Mouse (Mus musculus) heart, adult 11 months (tissue): ENCODE results near the gene Gp1bb.
A peak's percentile ranks its signal among the peaks of the same experiment; 100 is the strongest.

Source experiments
- DNase-seq: peaks from one replicate; pipeline ENCODE4 v3.0.0; 2022

Gp1bb gene

GRCm38 (mm10) chr16:18628206-18628947, 6.2 kb upstream of the Gp1bb start:
- peak; percentile 94 for DNase-seq

DNA sequence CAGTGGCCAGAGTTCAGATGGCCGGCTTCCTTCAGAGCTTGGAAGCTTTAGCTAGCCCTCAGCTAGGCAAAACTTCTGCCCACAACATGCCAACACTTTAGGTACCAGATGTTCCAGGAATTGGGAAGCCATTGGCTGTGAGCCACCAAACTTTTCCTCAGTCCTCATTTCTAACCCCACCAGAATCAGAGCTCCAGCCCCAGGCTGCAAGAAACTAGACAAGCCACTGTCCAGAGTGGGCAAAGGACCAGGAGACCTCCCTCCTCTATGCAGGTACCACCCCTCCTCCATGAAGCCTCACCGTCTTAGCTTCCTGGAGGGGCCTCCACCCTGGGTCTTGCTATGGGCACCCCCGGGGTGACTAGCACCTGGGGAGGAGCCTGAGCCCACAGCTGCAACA, 5.0 kb upstream of the Gp1bb start:
- peak; percentile 92 for DNase-seq

DNA sequence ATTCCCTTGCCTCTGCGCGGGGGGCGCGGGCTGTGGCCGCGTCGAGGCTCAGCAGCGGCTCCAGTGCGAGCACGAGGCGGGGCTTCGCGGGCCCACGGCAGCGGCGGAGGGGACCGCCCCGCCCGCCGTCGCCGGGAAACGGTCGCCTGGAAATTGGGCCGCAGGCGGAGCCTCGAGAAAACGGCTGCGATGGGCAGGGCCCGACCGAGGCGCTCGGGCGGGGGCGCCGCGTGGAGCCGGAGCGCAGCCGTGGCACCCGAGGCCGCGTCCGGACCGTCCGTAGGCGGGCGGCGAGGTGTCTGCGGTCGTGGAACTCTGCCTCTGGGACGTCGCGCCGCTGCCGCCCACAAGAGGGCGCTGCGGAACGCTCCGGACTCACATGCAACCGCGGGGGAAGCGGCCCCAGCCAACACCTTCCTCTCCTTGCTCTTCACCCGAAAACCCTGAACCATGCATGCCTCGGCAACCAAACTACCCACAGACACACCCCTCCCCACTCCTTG, 4.2 kb upstream of the Gp1bb start, which contains the start of gene Gm49601:
TSS of gene Gm49601 (minus strand) at position 52 of the 503 bp plus-strand sequence.
- peak; percentile 98 for DNase-seq

DNA sequence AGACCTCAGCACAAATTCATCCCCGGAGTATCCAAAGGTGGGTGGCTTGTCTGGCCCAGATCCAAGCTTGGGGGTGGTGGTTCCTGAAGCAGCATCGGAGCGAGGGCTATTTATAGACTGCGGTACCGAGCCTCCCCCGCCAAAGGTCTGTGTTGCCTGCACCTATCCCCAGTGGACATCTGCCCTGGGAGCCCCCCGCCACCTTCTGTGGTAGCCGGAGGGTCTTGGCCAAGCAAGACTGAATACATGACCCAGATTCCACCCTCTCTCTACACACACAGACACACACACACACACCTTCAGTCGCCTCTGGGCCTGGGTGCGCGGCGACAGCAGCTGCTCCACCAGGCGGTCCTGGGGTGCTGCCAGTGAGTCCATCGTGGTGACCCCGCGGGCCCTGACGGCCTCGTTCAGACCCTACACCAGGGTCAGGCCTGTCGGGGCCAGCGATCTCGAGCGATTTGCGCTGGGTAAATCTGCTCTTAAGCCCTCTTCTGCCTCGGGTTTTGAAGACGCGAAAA, 3.6 kb upstream of the Gp1bb start:
- no peak for DNase-seq

DNA sequence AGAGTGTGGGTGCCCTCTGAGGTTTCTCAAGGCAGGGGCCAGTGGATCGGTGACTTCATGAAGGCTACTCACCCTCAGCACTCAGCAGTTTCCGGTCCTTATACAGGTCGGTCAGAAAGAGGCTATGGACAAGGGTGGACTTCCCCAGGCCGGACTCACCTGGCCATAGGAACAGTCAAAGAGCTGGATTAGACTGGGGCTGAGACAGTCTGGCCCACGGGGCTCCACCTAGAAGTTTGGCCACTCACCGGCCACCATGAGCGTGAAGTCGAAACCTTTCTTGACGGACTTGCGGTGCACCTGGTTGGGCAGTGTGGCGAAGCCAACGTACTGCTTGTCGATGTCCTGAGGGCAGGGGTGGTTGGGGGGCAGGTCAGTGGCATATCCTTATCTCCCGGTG, 2.9 kb upstream of the Gp1bb start:
- peak; percentile 91 for DNase-seq

GRCm38 (mm10) chr16:18624641-18625040, 2.4 kb upstream of the Gp1bb start:
- no peak for DNase-seq

GRCm38 (mm10) chr16:18623751-18624540, 1.7 kb upstream of the Gp1bb start:
- no peak for DNase-seq

DNA sequence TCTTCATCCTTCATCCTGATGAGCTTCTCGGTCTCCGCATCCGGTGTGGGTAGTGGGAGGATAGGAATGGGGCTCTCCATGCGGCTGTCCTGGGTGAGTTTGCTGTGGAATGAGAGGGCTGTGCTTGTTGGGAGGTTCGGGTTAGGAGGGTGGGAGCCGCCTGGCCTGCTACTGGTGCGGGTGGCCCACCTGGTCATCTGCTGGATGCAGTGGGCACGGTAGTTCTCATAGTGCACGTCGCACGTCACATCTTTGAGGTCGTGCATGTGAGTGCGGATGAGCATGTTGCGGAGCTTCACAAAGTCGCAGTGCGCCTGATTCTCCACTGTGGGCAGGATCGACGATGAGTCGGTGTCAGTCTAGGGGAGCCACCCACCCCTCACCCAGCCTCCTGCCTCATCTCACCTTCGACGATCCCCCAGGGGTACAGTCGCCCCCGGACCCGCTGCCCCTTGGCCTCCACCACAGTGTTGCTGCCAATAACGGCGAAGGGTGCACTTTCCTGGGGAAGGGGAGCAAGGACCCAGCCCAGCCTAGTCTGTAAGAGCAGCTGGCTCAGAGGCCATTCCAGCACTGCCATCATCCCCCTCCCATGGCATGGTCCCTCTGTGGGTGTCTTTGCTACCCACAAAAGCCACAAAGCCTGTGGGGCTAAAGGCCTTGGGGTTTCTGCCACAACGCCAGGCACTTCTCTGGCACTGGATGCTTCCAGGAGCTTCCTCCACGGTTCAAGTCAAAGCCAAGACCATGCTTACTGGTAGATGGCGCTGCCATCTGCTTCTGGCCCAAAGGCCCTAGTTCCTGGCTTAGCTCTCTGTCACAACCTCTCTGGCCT, 930 bp upstream of the Gp1bb start:
- peak; percentile 90 for DNase-seq

DNA sequence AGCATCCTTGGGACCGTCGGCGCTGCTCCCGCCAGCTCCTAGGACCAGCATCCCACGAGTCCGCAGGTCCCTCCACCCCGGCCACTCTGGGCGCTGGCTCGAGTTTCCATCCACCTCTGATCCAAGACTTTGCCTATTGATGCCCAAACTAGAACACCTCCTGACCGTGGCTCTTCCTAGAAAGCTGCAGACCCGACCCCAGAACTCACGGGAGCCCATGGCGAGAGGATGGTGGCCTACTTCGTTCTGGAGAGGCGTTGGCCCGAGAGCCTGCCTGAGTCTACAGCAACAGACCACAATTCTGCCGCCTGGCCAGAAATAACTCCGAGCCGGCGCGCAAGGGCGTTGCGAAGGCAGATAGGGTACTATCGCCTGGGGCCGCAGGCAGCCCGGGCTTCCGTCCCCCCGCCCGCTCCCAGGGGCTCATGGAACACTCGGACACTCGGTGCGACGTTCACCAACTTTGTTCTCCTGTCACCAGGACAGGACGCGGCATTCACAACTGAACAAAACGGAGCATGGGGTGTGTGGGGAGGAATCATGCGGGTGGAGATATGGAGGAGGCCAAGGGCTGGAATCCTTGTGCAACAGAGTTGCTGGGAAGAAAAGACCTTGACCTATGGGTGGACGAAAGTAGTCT, 721 bp downstream of the Gp1bb start:
- peak; percentile 87 for DNase-seq

DNA sequence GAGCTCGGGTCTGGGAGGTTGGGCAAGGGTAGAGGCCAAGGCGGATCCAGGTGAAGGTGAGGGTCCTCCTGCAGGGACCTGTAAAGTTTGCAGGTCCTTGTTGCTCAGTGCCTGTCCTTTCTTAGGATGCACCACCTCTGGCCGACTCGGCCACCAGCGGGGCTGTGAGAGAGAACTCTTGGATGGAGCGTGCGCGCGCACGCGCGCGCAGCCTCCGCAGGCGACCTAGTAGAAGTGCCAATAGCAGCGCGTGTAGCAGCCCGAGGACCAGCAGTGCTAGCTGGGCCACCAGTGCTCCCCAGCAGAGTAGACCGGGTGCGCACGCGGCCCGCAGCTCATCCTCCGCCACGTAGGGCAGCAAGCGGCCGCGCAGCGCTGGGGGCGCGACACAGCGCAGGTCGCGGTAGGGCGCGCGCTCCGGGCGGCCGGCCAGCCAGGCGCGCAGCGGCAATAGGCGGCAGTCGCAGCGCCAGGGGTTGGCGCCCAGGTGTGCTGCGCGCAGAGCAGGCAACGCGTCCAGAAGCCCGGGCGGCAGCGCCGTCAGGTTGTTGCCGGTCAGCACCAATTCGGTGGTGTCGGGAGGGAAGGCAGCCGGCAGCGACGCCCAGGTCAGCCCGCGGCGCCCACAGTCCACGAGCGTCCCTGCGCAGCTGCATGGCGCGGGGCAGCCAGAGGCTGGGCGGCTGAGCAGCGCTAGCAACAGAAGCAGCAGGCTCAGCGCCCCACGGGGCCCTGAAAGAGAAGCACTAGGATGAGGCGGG, 1.4 kb downstream of the Gp1bb start:
- peak; percentile 94 for DNase-seq

DNA sequence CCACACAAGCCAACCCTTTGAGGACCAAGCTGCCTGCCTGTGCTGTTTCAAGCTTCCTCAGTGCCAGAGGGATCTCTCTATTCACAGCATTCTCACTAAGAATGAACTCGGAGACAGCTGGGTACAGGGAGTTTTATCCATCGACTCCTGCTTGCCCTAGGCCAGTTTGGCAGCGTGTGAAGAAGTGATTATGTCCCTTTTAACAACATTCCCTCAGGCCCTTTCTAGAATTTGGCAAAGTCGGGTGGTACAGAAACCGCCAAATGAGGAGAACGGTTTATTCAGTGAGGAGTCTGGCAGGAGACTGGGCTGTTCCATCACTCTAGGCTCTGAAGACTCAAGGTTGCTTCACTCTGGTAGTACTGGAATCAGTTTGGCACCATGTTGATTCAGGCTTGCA, 2.0 kb downstream of the Gp1bb start:
- peak; percentile 86 for DNase-seq

- peak; percentile 88 for DNase-seq
Observed at GRCm38 (mm10) chr16:18619110-18619509, 3.1 kb downstream of the Gp1bb start.

- DNase-seq: peak; percentile 84
Observed at GRCm38 (mm10) chr16:18618297-18618696, 3.9 kb downstream of the Gp1bb start.

DNA sequence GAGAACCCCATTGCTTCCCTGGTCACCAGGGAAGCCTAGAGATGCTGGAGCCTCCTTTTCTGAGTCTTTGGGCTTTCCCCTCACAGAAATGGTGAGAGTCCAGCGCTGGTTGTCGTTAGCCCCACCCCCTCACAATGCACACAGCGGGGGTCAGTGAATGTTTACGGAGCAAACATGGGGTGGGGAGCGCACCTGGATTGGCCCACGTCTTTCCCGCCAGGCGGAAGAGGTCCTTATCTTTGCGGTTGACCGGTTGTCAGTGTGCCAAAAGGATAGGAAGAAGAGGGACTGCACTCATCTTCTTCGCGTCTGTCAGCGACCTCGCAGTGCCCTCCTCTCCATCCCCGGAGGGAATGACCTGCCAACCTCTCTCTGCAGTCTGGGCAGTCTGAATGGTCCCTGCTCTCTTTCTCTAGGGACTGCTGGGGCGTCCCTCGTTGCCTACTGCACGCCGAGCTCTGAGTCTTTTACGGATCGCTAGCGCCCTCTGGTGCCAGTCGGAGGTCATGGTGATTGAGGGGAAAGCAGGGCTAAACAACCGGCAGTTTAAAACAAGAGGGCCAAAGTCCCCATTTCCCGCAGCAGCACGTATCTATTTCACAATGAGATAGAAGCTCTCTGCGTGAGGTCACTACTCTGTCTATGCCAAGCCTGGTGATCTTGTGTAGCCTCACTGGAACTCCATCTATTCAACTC, 4.7 kb downstream of the Gp1bb start:
- peak; percentile 95 for DNase-seq

- DNase-seq: peak; percentile 82
Observed at GRCm38 (mm10) chr16:18613301-18613700, 8.9 kb downstream of the Gp1bb start.

DNA sequence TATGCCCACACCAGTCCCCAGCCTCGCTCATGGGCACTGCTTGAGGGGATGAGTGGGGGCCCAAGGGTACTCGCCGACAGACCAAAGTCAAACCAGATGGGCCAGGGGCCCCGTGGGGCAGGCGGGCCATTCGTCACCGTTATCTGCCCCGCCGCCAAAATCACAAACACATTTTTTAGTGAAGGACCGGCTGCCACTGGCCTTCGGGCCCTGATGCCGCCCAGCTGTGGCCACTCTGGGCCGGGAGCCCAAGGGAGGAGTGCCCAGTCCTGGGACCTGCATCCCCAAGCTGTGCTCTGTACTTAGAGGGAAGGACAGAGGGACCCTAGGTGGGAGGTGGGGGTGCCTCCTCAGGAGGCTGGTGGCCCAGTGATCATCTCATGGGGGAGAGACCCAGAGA, 10.5 kb downstream of the Gp1bb start:
- no peak for DNase-seq

- no peak for DNase-seq
Observed at GRCm38 (mm10) chr16:18609099-18609498, 13.1 kb downstream of the Gp1bb start.

DNA sequence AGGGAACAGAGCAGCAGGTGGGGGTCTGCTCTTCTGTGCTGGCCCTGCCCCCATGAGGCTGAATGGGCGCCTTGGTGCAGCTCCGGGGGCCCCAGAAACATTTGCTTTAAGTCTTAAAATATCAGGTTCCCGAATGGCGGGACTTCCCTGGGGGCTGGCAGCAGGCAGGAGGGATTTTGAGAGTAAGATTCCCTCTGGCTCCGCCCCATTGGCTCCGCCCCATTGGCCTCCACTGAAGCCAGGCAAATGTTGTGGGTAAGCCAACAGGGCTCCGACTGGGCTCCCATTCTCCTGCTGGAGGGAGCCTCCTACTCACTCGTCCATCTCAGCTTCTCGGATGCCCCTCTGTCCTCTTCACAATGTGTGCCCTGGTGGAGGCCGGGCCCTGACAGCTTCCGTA, 14.0 kb downstream of the Gp1bb start:
- no peak for DNase-seq

GRCm38 (mm10) chr16:18605705-18606104, 16.5 kb downstream of the Gp1bb start:
- no peak for DNase-seq

DNA sequence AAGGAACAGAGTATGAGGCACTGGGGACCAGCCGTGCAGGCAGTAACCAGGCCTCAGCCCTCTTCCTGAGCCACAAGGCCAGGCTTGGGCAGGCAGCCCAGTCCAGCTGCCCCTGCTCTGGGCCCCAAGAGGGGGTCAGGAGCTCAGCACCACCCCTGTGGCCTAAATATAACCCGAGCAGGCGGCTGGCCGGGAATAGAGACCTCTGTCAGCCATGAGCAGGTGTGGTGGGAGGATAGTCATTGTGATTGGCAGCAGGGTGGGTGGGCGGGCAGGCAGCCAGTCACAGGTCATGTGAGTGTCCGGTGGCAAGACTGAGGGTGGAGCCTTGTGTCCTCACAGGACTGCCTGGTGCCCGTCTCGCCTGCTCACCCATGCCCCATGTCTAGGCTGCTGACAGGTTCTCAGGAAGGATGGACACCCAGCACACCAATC, 17.9 kb downstream of the Gp1bb start:
- peak; percentile 98 for DNase-seq

DNA sequence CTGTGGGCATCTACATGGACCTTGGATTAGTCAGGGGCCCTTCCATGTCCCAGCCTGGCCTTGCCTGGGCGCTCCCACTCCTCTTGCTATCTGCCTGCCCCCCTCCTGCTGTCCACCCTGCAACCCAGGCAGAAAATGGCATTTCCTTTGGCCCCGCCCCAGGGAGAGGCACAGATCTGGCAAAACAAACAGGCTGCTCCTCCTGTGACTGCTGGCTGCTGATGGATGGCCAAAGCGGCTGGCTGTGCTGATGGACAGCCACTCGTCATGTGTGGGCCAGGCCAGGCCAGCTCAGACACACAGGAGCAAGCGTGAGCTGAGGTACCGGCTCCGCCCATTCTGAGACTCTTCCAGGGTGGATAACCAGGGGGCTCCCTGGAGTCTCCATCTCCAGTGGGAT, 20.8 kb downstream of the Gp1bb start:
- DNase-seq: no peak
